Mouse (Mus musculus): ENCODE measurements around the gene Tmem132c.
A peak's percentile ranks its signal among the peaks of the same experiment; 100 is the strongest.

- TF ChIP-seq POLR2A (IDR thresholded peaks at IDR 0.05; ENCODE audit: control insufficient read depth, low read depth, low read length) (no peak), CTCF (IDR thresholded peaks at IDR 0.05; ENCODE audit: control insufficient read depth, insufficient read depth, insufficient replicate concordance, low read depth, low read length) (peak; percentile 22; the same call in 1 of the 2 replicates)
Observed at GRCm38 (mm10) chr5:127353002-127353401, 111.4 kb downstream of the Tmem132c start.

Measured in testis, adult 2 months (tissue).